Comparison of ENCODE assay signal across 17 mouse cellular contexts in genomic region chr11:89103166-89103565, GRCm38 (mm10). TPM values are rescaled to one million over a fixed set of nuclear protein-coding genes. Genes with fewer than 3 reads are reported as not detected.
DNase-seq lines count a peak whose midpoint lies in the region; ATAC-seq and TF ChIP-seq lines count a peak whose summit lies in the region.
"Had no signal": no experiment of that assay in that cellular context is flagged by ENCODE, and none has a peak within 500 bp of the region (broad histone marks: within the 10 kb centered on the region; RNA-seq: fewer than 3 reads in every experiment).

No protein-coding gene starts in this region.

- no peak overlapping the region for H3K4me2 ChIP-seq in liver, postnatal 0 days (ENCODE audit: low read depth, low read length)
- H3K4me2 ChIP-seq in liver, embryonic 11.5 days = no peak overlapping the region
- no peak overlapping the region for H3K4me2 ChIP-seq in intestine, embryonic 15.5 days (replicated peaks)
- H3K4me2 ChIP-seq: hindbrain, embryonic 14.5 days had no signal

- H3K4me3 ChIP-seq in liver, postnatal 0 days (ENCODE audit: low read depth, low read length) = no peak overlapping the region
- H3K4me3 ChIP-seq in liver, embryonic 11.5 days (ENCODE audit: low read depth, low read length) = no peak overlapping the region
- H3K4me3 ChIP-seq in intestine, embryonic 15.5 days (replicated peaks) = no peak overlapping the region

- H3K36me3 ChIP-seq in liver, postnatal 0 days (replicated peaks; ENCODE audit: insufficient read depth, low read length) = no peaks in the 10 kb centered on the region
- H3K36me3 ChIP-seq in liver, embryonic 11.5 days (ENCODE audit: control insufficient read depth, insufficient read depth, low read length) = no peaks in the 10 kb centered on the region
- no peaks in the 10 kb centered on the region for H3K36me3 ChIP-seq in intestine, embryonic 15.5 days

- peak; percentile 30; the same call in 1 of the 2 replicates for ATAC-seq in liver, postnatal 0 days
- ATAC-seq in liver, embryonic 11.5 days (replicated peaks; ENCODE audit: low FRiP score) = no peak
- no peak for ATAC-seq in megakaryocyte-erythroid progenitor cell, adult 5-6 weeks (replicated peaks; ENCODE audit: low FRiP score, low TSS enrichment, poor library complexity, severe bottlenecking)
- no peak for ATAC-seq in intestine, embryonic 15.5 days

- intact Hi-C loops in heart, postnatal 14 days (cut with DNase I) = loop anchor here (5.0 kb wide), 1 partner anchor 619 kb away; no protein-coding TSS in a partner anchor

- TF ChIP-seq CTCF in liver, postnatal 0 days (IDR thresholded peaks at IDR 0.05; ENCODE audit: low read depth) = no peak

- TF ChIP-seq EP300 in liver, postnatal 0 days (IDR thresholded peaks at IDR 0.05; ENCODE audit: low read depth) = no peak

- peaks cover 10% of the 10 kb centered on the region; the same call in 1 of the 2 replicates for H3K4me1 ChIP-seq in liver, postnatal 0 days (ENCODE audit: insufficient read depth)
- 0 out of 2 replicates have a peak, but pooled peaks cover 3% of the 10 kb centered on the region for H3K4me1 ChIP-seq in liver, embryonic 11.5 days (replicated peaks; ENCODE audit: control insufficient read depth, insufficient read depth, low read length)
- H3K4me1 ChIP-seq in intestine, embryonic 15.5 days (replicated peaks) = peaks cover 22% of the 10 kb centered on the region; the same call in 1 of the 2 replicates

- H3K9ac ChIP-seq in liver, postnatal 0 days (replicated peaks) = no peak overlapping the region
- no peak overlapping the region for H3K9ac ChIP-seq in liver, embryonic 11.5 days (ENCODE audit: low read depth, low read length)
- H3K9ac ChIP-seq in intestine, embryonic 15.5 days = no peak overlapping the region
- H3K9ac ChIP-seq: hindbrain, embryonic 14.5 days had no signal

- H3K27me3 ChIP-seq in liver, postnatal 0 days (ENCODE audit: insufficient read depth, low read length) = no peaks in the 10 kb centered on the region
- no peaks in the 10 kb centered on the region for H3K27me3 ChIP-seq in liver, embryonic 11.5 days (replicated peaks; ENCODE audit: control insufficient read depth, insufficient read depth, low read length)
- H3K27me3 ChIP-seq in intestine, embryonic 15.5 days (replicated peaks) = no peaks in the 10 kb centered on the region

- H3K27ac ChIP-seq in liver, postnatal 0 days (ENCODE audit: low read depth) = no peak overlapping the region
- no peak overlapping the region; the same call in 1 of the 2 replicates for H3K27ac ChIP-seq in liver, embryonic 11.5 days (ENCODE audit: low read depth, low read length)
- no peak overlapping the region for H3K27ac ChIP-seq in intestine, embryonic 15.5 days
- H3K27ac ChIP-seq: hindbrain, embryonic 14.5 days had no signal

- no peaks in the 10 kb centered on the region for H3K9me3 ChIP-seq in liver, postnatal 0 days (ENCODE audit: low read length)
- no peaks in the 10 kb centered on the region for H3K9me3 ChIP-seq in liver, embryonic 11.5 days (ENCODE audit: control insufficient read depth, low read length)
- no peaks in the 10 kb centered on the region for H3K9me3 ChIP-seq in intestine, embryonic 15.5 days

- peak; percentile 43 for DNase-seq in adrenal gland, adult 2 months
- DNase-seq in adrenal gland, adult 8-10 months = no peak
- no peak for DNase-seq in liver, postnatal 0 days
- no peak for DNase-seq in liver, embryonic 11.5 days (ENCODE audit: low spot score)
- DNase-seq in heart, postnatal 14 days = peak; percentile 10 to 33
- DNase-seq in kidney, postnatal 36 days = peak; percentile 41 to 55
- DNase-seq: cerebellum, adult 11 months; lung, adult 18-20 months; retina, postnatal 1 day had no signal

- 78% methylated on average over 14 of the region's 14 CpGs for whole genome bisulfite sequencing in liver, postnatal 0 days (ENCODE audit: insufficient replicate concordance)
- 82% methylated on average over 14 of the region's 14 CpGs for WGBS in liver, embryonic 11.5 days
- WGBS in intestine, embryonic 15.5 days = 86% methylated on average over 14 of the region's 14 CpGs

RNA-seq across cellular contexts. Expression of gene Gm525, which starts 29.5 kb away (rescaled TPM):
- total RNA-seq in adrenal gland, adult 2 months (2021) = not detected
- polyA plus RNA-seq in adrenal gland, adult 2 months (2012; rRNA removed) = 0.26 and 0.58 TPM in 2 replicates
- total RNA-seq in adrenal gland, adult 8-10 months (2022) = not detected
- polyA plus RNA-seq in liver, postnatal 0 days (2015; fragmentation: Nextera tagmentation; extraction: Ambion mirVana) = 0.31 and 0.39 TPM in 2 replicates
- polyA plus RNA-seq in liver, embryonic 11.5 days (2014; fragmentation: Nextera tagmentation; extraction: Ambion mirVana) = not detected in 2 replicates
- not detected for total RNA-seq in heart, postnatal 14 days (2021)
- total RNA-seq in megakaryocyte-erythroid progenitor cell, adult 5-6 weeks (2014; fragmentation: Nextera tagmentation) = not detected in 2 replicates
- not detected in 2 replicates for total RNA-seq in megakaryocyte-erythroid progenitor cell, adult 5-6 weeks (2017)
- 1.1 and 1.8 TPM in 2 replicates for polyA plus RNA-seq in intestine, embryonic 15.5 days (2015; fragmentation: Nextera tagmentation; extraction: Ambion mirVana)
- total RNA-seq: monocyte, adult 5-6 weeks had no signal
- polyA plus RNA-seq: forebrain, embryonic 11.5 days; hindbrain, embryonic 14.5 days; limb, embryonic 11.5 days; neural tube, embryonic 14.5 days; spleen, adult 2 months had no signal

RNA-seq across cellular contexts. Expression of gene Dgke, which starts 36.5 kb away (rescaled TPM):
- 10 to 100 TPM; 11.0 to 11.3 TPM for total RNA-seq in adrenal gland, adult 2 months (2021)
- polyA plus RNA-seq in adrenal gland, adult 2 months (2012; rRNA removed) = 7.8 TPM in 2 replicates
- total RNA-seq in adrenal gland, adult 8-10 months (2022) = 10 to 100 TPM; 10.7 to 17.0 (median 14.3) TPM
- 0.53 and 0.60 TPM in 2 replicates for polyA plus RNA-seq in liver, postnatal 0 days (2015; fragmentation: Nextera tagmentation; extraction: Ambion mirVana)
- 1.8 and 1.9 TPM in 2 replicates for polyA plus RNA-seq in liver, embryonic 11.5 days (2014; fragmentation: Nextera tagmentation; extraction: Ambion mirVana)
- total RNA-seq in heart, postnatal 14 days (2021) = 10 to 100 TPM; 11.8 to 12.3 TPM
- 5.8 and 6.9 TPM in 2 replicates for total RNA-seq in megakaryocyte-erythroid progenitor cell, adult 5-6 weeks (2014; fragmentation: Nextera tagmentation)
- total RNA-seq in megakaryocyte-erythroid progenitor cell, adult 5-6 weeks (2017) = 5.4 and 6.2 TPM in 2 replicates
- polyA plus RNA-seq in intestine, embryonic 15.5 days (2015; fragmentation: Nextera tagmentation; extraction: Ambion mirVana) = 3.2 TPM in 2 replicates

Comparison
In these comparisons a context has a peak if more than half of its experiments do, and no peak if none do; other contexts are left out.
1. DNase-seq: peak in adrenal gland, adult 2 months (single experiment), heart, postnatal 14 days (2 of 2) and kidney, postnatal 36 days (2 of 2); none in adrenal gland, adult 8-10 months (single experiment), liver, postnatal 0 days (single experiment) and liver, embryonic 11.5 days (single experiment).